Mouse (Mus musculus) MEL (cell line): Measurements from ENCODE around the gene Tmem91. TPM values are rescaled to one million over a fixed set of nuclear protein-coding genes. Genes with fewer than 3 reads are reported as not detected.
A peak's percentile ranks its signal among the peaks of the same experiment; 100 is the strongest.

Experiments used
- DNase-seq: peaks from one replicate; pipeline ENCODE4 v3.0.0; 2011; ENCODE audit warnings: low read depth, low spot score
- H3K27ac ChIP-seq: 2 replicates; pipeline ENCODE4 v1.5.1; 2012; ENCODE audit warnings: low read depth, mild to moderate bottlenecking, control low read depth, low read length, moderate library complexity; ENCODE audit not compliant: control insufficient read depth
- H3K27me3 ChIP-seq, 2 experiments: fragments of 150-350 bp in 1 of 2; sonication (generic) in 1 of 2; 2 replicates each; pipeline ENCODE4 v1.6.1; 2012; ENCODE audit warnings: low read length in 2 of 2, mild to moderate bottlenecking in 2 of 2, improper control_type of control experiment in 1 of 2, moderate library complexity in 1 of 2; ENCODE audit not compliant: insufficient read depth in 2 of 2, control insufficient read depth in 1 of 2
- H3K36me3 ChIP-seq, 2 experiments: 2 replicates each; pipeline ENCODE4 v1.6.1; 2012 to 2014; ENCODE audit warnings: low read length in 2 of 2, improper control_type of control experiment in 1 of 2, inconsistent platforms in 1 of 2, mild to moderate bottlenecking in 1 of 2; ENCODE audit not compliant: insufficient read depth in 2 of 2, control insufficient read depth in 1 of 2
- H3K4me1 ChIP-seq, 2 experiments: fragments of 150-350 bp in 1 of 2; sonication (generic) in 1 of 2; 2 replicates each; pipeline ENCODE4 v1.6.1; 2012; ENCODE audit warnings: low read length in 2 of 2, improper control_type of control experiment in 1 of 2, mild to moderate bottlenecking in 1 of 2; ENCODE audit not compliant: insufficient read depth in 2 of 2, control insufficient read depth in 1 of 2
- H3K4me3 ChIP-seq, 2 experiments: fragments of 150-350 bp in 1 of 2; sonication (generic) in 1 of 2; 2 replicates each; pipeline ENCODE4 v1.5.1; 2012; ENCODE audit warnings: low read depth in 2 of 2, low read length in 2 of 2, mild to moderate bottlenecking in 2 of 2, moderate library complexity in 2 of 2, control low read depth in 1 of 2, improper control_type of control experiment in 1 of 2; ENCODE audit not compliant: control insufficient read depth in 1 of 2, insufficient read depth in 1 of 2
- H3K79me2 ChIP-seq: 2 replicates; pipeline ENCODE4 v1.6.1; 2012; ENCODE audit warnings: mild to moderate bottlenecking, low read length, moderate library complexity; ENCODE audit not compliant: control insufficient read depth, poor library complexity, insufficient read depth
- H3K9ac ChIP-seq: 2 replicates; pipeline ENCODE4 v1.6.1; 2012; ENCODE audit warnings: low read depth, mild to moderate bottlenecking, control low read depth, low read length, moderate library complexity; ENCODE audit not compliant: control insufficient read depth, poor library complexity, severe bottlenecking
- H3K9me3 ChIP-seq: fragments of 150-350 bp; sonication (generic); replicated peaks from 2 replicates; pipeline ENCODE4 v1.6.1; 2012; ENCODE audit warnings: mild to moderate bottlenecking, low read length, improper control_type of control experiment, moderate library complexity; ENCODE audit not compliant: insufficient read depth
- CTCF ChIP-seq, 3 experiments: IDR thresholded peaks in 2 of 3; conservative IDR thresholded peaks in 1 of 3; 2 replicates each; pipeline ENCODE4 v1.5.1; 2011 to 2012; ENCODE audit warnings: low read length in 3 of 3, low read depth in 2 of 3, mild to moderate bottlenecking in 2 of 3, improper control_type of control experiment in 1 of 3, inconsistent platforms in 1 of 3, mixed read lengths in 1 of 3, moderate library complexity in 1 of 3; ENCODE audit not compliant: control insufficient read depth in 1 of 3, insufficient read depth in 1 of 3, poor library complexity in 1 of 3, severe bottlenecking in 1 of 3
- E2F4 ChIP-seq: IDR thresholded peaks from 2 replicates; pipeline ENCODE4 v1.6.1; 2011; ENCODE audit warnings: low read depth, low read length, improper control_type of control experiment, borderline replicate concordance
- HCFC1 ChIP-seq: IDR thresholded peaks from 2 replicates; pipeline ENCODE4 v1.6.1; 2012; ENCODE audit warnings: low read depth, mild to moderate bottlenecking, inconsistent platforms, low read length, improper control_type of control experiment, moderate library complexity
- MEF2A ChIP-seq: IDR thresholded peaks from 2 replicates; pipeline ENCODE4 v1.6.1; 2014; ENCODE audit warnings: low read depth, mild to moderate bottlenecking, inconsistent platforms, low read length, improper control_type of control experiment; ENCODE audit not compliant: poor library complexity, insufficient replicate concordance, severe bottlenecking; ENCODE audit errors: extremely low read depth
- POLR2A ChIP-seq, 2 experiments: IDR thresholded peaks; 2 replicates each; pipeline ENCODE4 v1.6.1; 2011 to 2012; ENCODE audit warnings: low read length in 2 of 2, mild to moderate bottlenecking in 2 of 2, control low read depth in 1 of 2, improper control_type of control experiment in 1 of 2, low read depth in 1 of 2, moderate library complexity in 1 of 2; ENCODE audit not compliant: control insufficient read depth in 1 of 2, insufficient read depth in 1 of 2, poor library complexity in 1 of 2
- TBP ChIP-seq: IDR thresholded peaks from 2 replicates; pipeline ENCODE4 v1.8.0; 2011; ENCODE audit warnings: low read depth, low read length, improper control_type of control experiment
- UBTF ChIP-seq: IDR thresholded peaks from 2 replicates; pipeline ENCODE4 v1.6.1; 2012; ENCODE audit warnings: low read depth, mild to moderate bottlenecking, inconsistent platforms, low read length, improper control_type of control experiment, moderate library complexity, borderline replicate concordance; ENCODE audit not compliant: insufficient read depth
- ZMIZ1 ChIP-seq: IDR thresholded peaks from 2 replicates; pipeline ENCODE4 v1.6.1; 2012; ENCODE audit warnings: low read depth, mild to moderate bottlenecking, inconsistent platforms, low read length, improper control_type of control experiment, moderate library complexity
- polyA plus RNA-seq, 2 experiments: library from polyadenylated mRNA; stranded (reverse) in 1 of 2; unstranded in 1 of 2; fragments of >175 nt in 1 of 2; fragments of >200 nt in 1 of 2; gene quantifications; 2 replicates each; pipeline versions ENCODE4 v1.2.1 to v1.2.4; 2012; ENCODE audit warnings: low replicate concordance in 2 of 2, low read depth in 1 of 2; ENCODE audit not compliant: insufficient read length in 2 of 2, insufficient read depth in 1 of 2, missing spikeins in 1 of 2
- total RNA-seq: library from RNA; depleted of rRNA; stranded (reverse); fragments of 300-350 nt; gene quantifications from 2 replicates; pipeline ENCODE4 v1.2.3, GENCODE M21; 2012

Tmem91 gene
- total and polyA plus RNA-seq, 3 experiments: 0.89 to 3.3 TPM; not detected in 1

- Histone ChIP-seq H3K27ac (peak overlapping the region; percentile 98), H3K36me3 (peaks cover 8 to 40% of the 10 kb centered on the region in 2 experiments)
Observed at GRCm38 (mm10) chr7:25688810-25689586, 14.0 kb upstream of the Tmem91 start.

GRCm38 (mm10) chr7:25687811-25688401 is 12.9 kb upstream of the Tmem91 start:
- Histone ChIP-seq H3K27ac (peak overlapping the region; percentile 98), H3K36me3 (peaks cover 4 to 43% of the 10 kb centered on the region in 2 experiments), H3K4me3 (peak overlapping the region; percentile 80 to 97), H3K27me3 (no peaks in the 10 kb centered on the region), H3K79me2 (peaks cover 76% of the 10 kb centered on the region), H3K9me3 (no peaks in the 10 kb centered on the region), H3K4me1 (peaks cover 7 to 43% of the 10 kb centered on the region in 2 experiments), H3K9ac (peak overlapping the region; percentile 99)
- DNase-seq: peak; percentile 56
- TF ChIP-seq HCFC1 (no peak), E2F4 (no peak), POLR2A (IDR thresholded peaks at IDR 0.05; ENCODE audit: control insufficient read depth in 1 of 2, insufficient read depth in 1 of 2, low read depth in 1 of 2, low read length in 2 of 2, poor library complexity in 1 of 2) (peak in 1 of 2 experiments; percentile 36; a peak in 1 of 4 replicates), CTCF (IDR thresholded peaks at IDR 0.05 in 2 of 3, conservative IDR thresholded peaks at IDR 0.05 in 1 of 3; ENCODE audit: control insufficient read depth in 1 of 3, insufficient read depth in 1 of 3, low read depth in 2 of 3, low read length in 3 of 3, poor library complexity in 1 of 3, severe bottlenecking in 1 of 3) (peak in 1 of 3 experiments; percentile 66; a peak in 3 of 6 replicates), MEF2A (no peak), UBTF (0 out of 2 replicates have a peak, but pooled peaks have one; percentile 46)

More at GRCm38 (mm10) chr7:25688810-25689586, 14.0 kb upstream of the Tmem91 start:
- H3K27me3 ChIP-seq: no peaks in the 10 kb centered on the region
- peak; percentile 95 for DNase-seq
- H3K4me3 ChIP-seq: peak overlapping the region; percentile 80 to 97
- H3K9me3 ChIP-seq: no peaks in the 10 kb centered on the region
- H3K79me2 ChIP-seq: peaks cover 79% of the 10 kb centered on the region
- TF ChIP-seq POLR2A (IDR thresholded peaks at IDR 0.05; ENCODE audit: control insufficient read depth in 1 of 2, insufficient read depth in 1 of 2, low read depth in 1 of 2, low read length in 2 of 2, poor library complexity in 1 of 2) (peak; percentile 46 to 85; a peak in 3 of 4 replicates), CTCF (IDR thresholded peaks at IDR 0.05 in 2 of 3, conservative IDR thresholded peaks at IDR 0.05 in 1 of 3; ENCODE audit: control insufficient read depth in 1 of 3, insufficient read depth in 1 of 3, low read depth in 2 of 3, low read length in 3 of 3, poor library complexity in 1 of 3, severe bottlenecking in 1 of 3) (0 out of 6 replicates have a peak, but pooled peaks of 1 of the 3 experiments have one; percentile 13), TBP (peak; percentile 74), ZMIZ1 (no peak)
- H3K4me1 ChIP-seq: peaks cover 2 to 35% of the 10 kb centered on the region in 2 experiments; a peak in 3 of 4 replicates
- peak overlapping the region; percentile 99 for H3K9ac ChIP-seq
